Mouse (Mus musculus) megakaryocyte-erythroid progenitor cell, adult 5-6 weeks (primary cell): Measurements from ENCODE around the gene Atp6v1e2. TPM values are rescaled to one million over a fixed set of nuclear protein-coding genes. Genes with fewer than 3 reads are reported as not detected.

ENCODE experiments used
- ATAC-seq: replicated peaks from 2 replicates; pipeline ENCODE4 v1.8.0; 2016; ENCODE audit warnings: mild to moderate bottlenecking, inconsistent platforms; ENCODE audit not compliant: severe bottlenecking, poor library complexity, low FRiP score, low TSS enrichment
- total RNA-seq, 2 experiments: library from RNA; stranded (forward) in 1 of 2; stranded (reverse) in 1 of 2; fragments of 200-1000, 215-1000 nt in 1 of 2; fragments of >200 nt in 1 of 2; fragmentation: Nextera tagmentation in 1 of 2; gene quantifications; 2 replicates each; pipeline ENCODE4 v1.2.3; 2014 to 2017

Gene Atp6v1e2
- total RNA-seq (2014; fragmentation: Nextera tagmentation) (not detected in 2 replicates), total RNA-seq (2017) (not detected in 2 replicates)

GRCm38 (mm10) chr17:86947840-86948796 lies at the start of gene Atp6v1e2:
Gene Atp6v1e2, minus strand, starts transcription at chr17:86947897.
- no peak for ATAC-seq

- no peak for ATAC-seq
These were observed 49.6 kb upstream of the Atp6v1e2 start for GRCm38 (mm10) chr17:86997323-86997722.

GRCm38 (mm10) chr17:86991306-86991705 lies 43.6 kb upstream of the Atp6v1e2 start:
- no peak for ATAC-seq

- ATAC-seq, result no peak
These were observed 41.0 kb upstream of the Atp6v1e2 start for GRCm38 (mm10) chr17:86988601-86989184.

GRCm38 (mm10) chr17:86988161-86988560 lies 40.5 kb upstream of the Atp6v1e2 start:
- no peak for ATAC-seq

GRCm38 (mm10) chr17:86986449-86987138 lies 38.9 kb upstream of the Atp6v1e2 start:
- ATAC-seq, result no peak

GRCm38 (mm10) chr17:86982497-86982896 lies 34.8 kb upstream of the Atp6v1e2 start:
- no peak for ATAC-seq

GRCm38 (mm10) chr17:86981701-86982100 lies 34.0 kb upstream of the Atp6v1e2 start:
- ATAC-seq, result no peak

GRCm38 (mm10) chr17:86981205-86981604 lies 33.5 kb upstream of the Atp6v1e2 start:
- ATAC-seq, result no peak

- ATAC-seq, result no peak
These were observed 30.8 kb upstream of the Atp6v1e2 start for GRCm38 (mm10) chr17:86978496-86978895.

- no peak for ATAC-seq
These were observed 28.7 kb upstream of the Atp6v1e2 start for GRCm38 (mm10) chr17:86976387-86976786.

- ATAC-seq, result no peak
These were observed 25.4 kb upstream of the Atp6v1e2 start for GRCm38 (mm10) chr17:86973097-86973496.

GRCm38 (mm10) chr17:86971860-86972259 lies 24.2 kb upstream of the Atp6v1e2 start:
- no peak for ATAC-seq

GRCm38 (mm10) chr17:86971036-86971435 lies 23.3 kb upstream of the Atp6v1e2 start:
- no peak for ATAC-seq

GRCm38 (mm10) chr17:86970026-86970750 lies 22.5 kb upstream of the Atp6v1e2 start:
- ATAC-seq, result no peak

GRCm38 (mm10) chr17:86969582-86969981 lies 21.9 kb upstream of the Atp6v1e2 start:
- no peak for ATAC-seq

GRCm38 (mm10) chr17:86968581-86968980 lies 20.9 kb upstream of the Atp6v1e2 start:
- ATAC-seq, result no peak

GRCm38 (mm10) chr17:86967536-86968525 lies 20.1 kb upstream of the Atp6v1e2 start:
- no peak for ATAC-seq
